Mouse (Mus musculus) brain, embryonic 14.5 days (tissue): ENCODE measurements around the gene Gsdme.

Experiments used
- CTCF ChIP-seq: fragments of 200-500 bp; IDR thresholded peaks from 2 replicates; pipeline ENCODE4 v1.5.1; 2012; ENCODE audit warnings: inconsistent platforms, mild to moderate bottlenecking, moderate library complexity, borderline replicate concordance; ENCODE audit not compliant: insufficient read depth, insufficient read length; ENCODE audit errors: extremely low read depth
- POLR2A ChIP-seq: fragments of 200-500 bp; IDR thresholded peaks from 2 replicates; pipeline ENCODE4 v1.6.1; 2012; ENCODE audit warnings: mild to moderate bottlenecking, inconsistent platforms, borderline replicate concordance; ENCODE audit not compliant: poor library complexity, insufficient read depth, insufficient read length, severe bottlenecking; ENCODE audit errors: extremely low read depth

DNA sequence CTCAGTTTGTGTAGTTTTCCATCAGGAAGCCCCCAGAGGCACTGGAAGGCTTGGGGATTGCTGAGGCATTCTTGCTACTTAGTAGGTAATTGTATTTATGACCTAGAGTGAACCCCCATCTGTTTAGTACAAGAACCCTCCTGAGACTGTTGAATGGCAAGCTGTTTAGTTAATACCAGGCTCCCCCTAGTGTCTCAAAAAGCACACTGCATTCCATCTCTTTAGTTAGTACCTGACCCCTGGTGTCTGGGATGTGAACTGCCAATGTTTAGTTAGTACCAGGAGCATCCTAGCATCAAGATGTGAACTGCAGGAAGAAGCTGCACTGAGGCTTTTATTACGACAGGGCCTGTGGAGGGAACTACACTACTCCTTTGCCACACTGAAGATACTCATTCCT, 30.5 kb upstream of the Gsdme start:
- peak; percentile 82; the same call in 1 of the 2 replicates for TF ChIP-seq CTCF
- no peak for TF ChIP-seq POLR2A
